Mouse (Mus musculus) liver, embryonic 12.5 days (tissue): ENCODE results near the gene Dlx6. TPM values are rescaled to one million over a fixed set of nuclear protein-coding genes. Genes with fewer than 3 reads are reported as not detected.

Experiments
- ATAC-seq: fragments of 200-750 bp; cut with Nextera tagmentation; 2 replicates; pipeline ENCODE4 v1.8.0; 2017; ENCODE audit warnings: moderate number of reproducible peaks, mild to moderate bottlenecking, moderate library complexity
- H3K27ac ChIP-seq: fragments of 300-500 bp; sonication (generic); 2 replicates; pipeline ENCODE4 v1.5.1; 2016; ENCODE audit warnings: mild to moderate bottlenecking
- H3K27me3 ChIP-seq: fragments of 300-500 bp; sonication (generic); replicated peaks from 2 replicates; pipeline ENCODE4 v1.6.1; 2016; ENCODE audit warnings: mild to moderate bottlenecking, moderate library complexity
- H3K36me3 ChIP-seq: fragments of 300-500 bp; sonication (generic); 2 replicates; pipeline ENCODE4 v1.6.1; 2016; ENCODE audit warnings: mild to moderate bottlenecking, moderate library complexity
- H3K4me1 ChIP-seq: fragments of 300-500 bp; sonication (generic); 2 replicates; pipeline ENCODE4 v1.6.1; 2016
- H3K4me2 ChIP-seq: fragments of 300-500 bp; sonication (generic); 2 replicates; pipeline ENCODE4 v1.6.1; 2016; ENCODE audit warnings: mild to moderate bottlenecking, moderate library complexity
- H3K4me3 ChIP-seq: fragments of 300-500 bp; sonication (generic); 2 replicates; pipeline ENCODE4 v1.5.1; 2016; ENCODE audit warnings: mild to moderate bottlenecking, moderate library complexity
- H3K9ac ChIP-seq: fragments of 300-500 bp; sonication (generic); 2 replicates; pipeline ENCODE4 v1.6.1; 2016; ENCODE audit warnings: mild to moderate bottlenecking, moderate library complexity
- H3K9me3 ChIP-seq: fragments of 300-500 bp; sonication (generic); replicated peaks from 2 replicates; pipeline ENCODE4 v1.6.1; 2016; ENCODE audit warnings: mild to moderate bottlenecking, moderate library complexity
- WGBS: fragments of 180-500 bp; shearing (Covaris S2); methylation state at CpG from one replicate; pipeline ENCODE4 v1.1.7; 2016; ENCODE audit not compliant: insufficient replicate concordance; 5-methylcytosine and 5-hydroxymethylcytosine counted together
- polyA plus RNA-seq: library from polyadenylated mRNA; unstranded; fragments of >200 nt; fragmentation: Nextera tagmentation; extraction: Ambion mirVana; gene quantifications from 2 replicates; pipeline ENCODE4 v1.2.1, GENCODE M21; 2016

Dlx6 gene
- not detected in 2 replicates for polyA plus RNA-seq

DNA sequence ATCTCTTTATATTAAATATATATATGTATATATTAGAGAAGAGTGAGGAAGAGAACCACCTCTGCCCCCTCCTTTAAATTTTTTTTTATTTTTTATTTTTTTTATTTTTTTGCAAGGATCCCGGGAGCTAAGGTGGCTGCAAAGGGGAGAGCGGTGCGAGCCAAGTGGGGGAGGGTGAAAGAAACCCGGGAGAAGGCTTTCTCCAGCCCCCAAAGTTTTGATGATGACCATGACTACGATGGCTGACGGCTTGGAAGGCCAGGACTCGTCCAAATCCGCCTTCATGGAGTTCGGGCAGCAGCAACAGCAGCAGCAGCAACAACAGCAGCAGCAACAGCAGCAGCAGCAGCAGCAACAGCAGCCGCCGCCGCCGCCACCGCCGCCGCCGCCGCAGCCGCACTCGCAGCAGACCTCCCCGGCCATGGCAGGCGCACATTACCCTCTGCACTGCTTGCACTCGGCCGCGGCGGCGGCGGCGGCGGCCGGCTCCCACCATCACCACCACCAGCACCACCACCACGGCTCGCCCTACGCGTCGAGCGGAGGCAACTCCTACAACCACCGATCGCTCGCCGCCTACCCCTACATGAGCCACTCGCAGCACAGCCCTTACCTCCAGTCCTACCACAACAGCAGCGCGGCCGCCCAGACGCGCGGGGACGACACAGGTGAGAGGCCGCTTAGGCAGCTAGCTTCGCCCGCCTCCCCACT is at the start of gene Dlx6:
Dlx6 (plus strand) TSS at position 175 of the 711 bp plus-strand sequence.
- peaks cover 96% of the 10 kb centered on the region for H3K27me3 ChIP-seq
- peak within 1 kb of the TSS; percentile 64 for H3K4me2 ChIP-seq
- no peaks in the 10 kb centered on the region for H3K36me3 ChIP-seq
- under 1% methylated on average over 51 of the region's 52 CpGs for WGBS
- H3K4me1 ChIP-seq, result 0 out of 2 replicates have a peak, but pooled peaks cover 5% of the 10 kb centered on the region
- peak within 1 kb of the TSS; percentile 40 for H3K4me3 ChIP-seq
- H3K9me3 ChIP-seq, result no peaks in the 10 kb centered on the region
- no peak within 1 kb of the TSS for H3K9ac ChIP-seq
- peak; percentile 49; the same call in 1 of the 2 replicates for ATAC-seq
- no peak within 1 kb of the TSS for H3K27ac ChIP-seq

DNA sequence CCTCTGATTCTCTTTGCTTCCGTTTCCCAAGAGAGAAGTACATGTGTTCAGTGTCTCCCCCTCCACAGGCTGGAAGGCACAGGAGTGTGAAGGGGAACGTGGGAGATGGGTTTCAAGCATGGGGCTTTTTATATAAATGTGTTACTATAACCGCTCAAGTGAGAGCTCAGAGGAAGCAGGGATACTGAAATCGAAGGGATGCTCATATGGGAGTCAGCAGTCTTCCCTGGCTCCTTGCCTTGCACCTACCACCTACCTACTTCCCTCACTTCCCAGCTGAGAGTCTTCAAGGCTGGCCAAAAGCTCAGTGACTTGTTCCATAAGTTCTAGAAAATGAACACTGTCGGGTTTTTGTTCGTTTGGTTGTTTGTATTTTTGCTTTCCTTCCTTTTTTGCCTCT is 46.3 kb upstream of the Dlx6 start:
- Histone ChIP-seq H3K36me3 (no peaks in the 10 kb centered on the region), H3K9me3 (no peaks in the 10 kb centered on the region), H3K4me3 (no peak overlapping the region), H3K4me1 (no peaks in the 10 kb centered on the region), H3K4me2 (no peak overlapping the region), H3K27me3 (no peaks in the 10 kb centered on the region), H3K27ac (no peak overlapping the region), H3K9ac (no peak overlapping the region)
- WGBS, result 65% methylated on average over 6 of the region's 6 CpGs
- ATAC-seq, result no peak

DNA sequence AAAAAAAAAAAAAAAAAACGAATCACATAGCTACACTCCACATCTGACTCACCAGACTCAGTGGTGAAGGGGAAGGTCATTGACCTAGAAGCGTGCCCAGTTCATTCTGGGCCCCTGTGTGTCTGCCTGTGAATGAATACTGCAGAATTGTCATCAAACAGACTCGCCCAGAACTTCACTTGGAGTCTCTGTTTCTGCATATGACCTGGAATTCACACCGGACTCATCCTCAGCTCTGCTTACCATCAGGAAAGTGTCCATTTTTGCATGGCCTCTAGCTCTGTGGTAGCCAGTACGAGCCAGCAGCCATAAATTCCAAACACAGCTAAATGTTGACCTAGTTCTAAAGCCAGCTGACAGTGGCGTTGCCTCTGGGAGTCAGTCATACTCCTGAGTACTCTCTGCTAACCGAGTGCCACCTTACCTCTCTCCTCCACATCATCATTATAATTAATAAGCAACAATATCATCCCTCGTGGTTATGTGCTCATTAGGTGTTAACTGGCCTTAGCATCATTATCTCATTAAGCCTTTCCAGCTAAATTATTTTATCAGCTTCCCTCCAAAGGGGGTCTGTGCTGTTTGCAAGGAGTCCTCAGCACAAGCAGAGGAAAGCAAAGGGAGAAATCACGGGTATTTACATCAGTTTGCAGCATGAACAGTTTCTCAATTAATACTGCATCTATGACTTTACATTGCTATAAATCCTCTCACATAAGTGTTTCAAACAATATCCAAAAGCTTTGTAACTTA is 44.9 kb upstream of the Dlx6 start:
- Histone ChIP-seq H3K9me3 (no peaks in the 10 kb centered on the region), H3K27me3 (no peaks in the 10 kb centered on the region), H3K4me3 (no peak overlapping the region), H3K9ac (no peak overlapping the region), H3K4me2 (no peak overlapping the region), H3K4me1 (no peaks in the 10 kb centered on the region), H3K27ac (no peak overlapping the region), H3K36me3 (no peaks in the 10 kb centered on the region)
- WGBS, result 38% methylated on average over 8 of the region's 9 CpGs
- no peak for ATAC-seq

DNA sequence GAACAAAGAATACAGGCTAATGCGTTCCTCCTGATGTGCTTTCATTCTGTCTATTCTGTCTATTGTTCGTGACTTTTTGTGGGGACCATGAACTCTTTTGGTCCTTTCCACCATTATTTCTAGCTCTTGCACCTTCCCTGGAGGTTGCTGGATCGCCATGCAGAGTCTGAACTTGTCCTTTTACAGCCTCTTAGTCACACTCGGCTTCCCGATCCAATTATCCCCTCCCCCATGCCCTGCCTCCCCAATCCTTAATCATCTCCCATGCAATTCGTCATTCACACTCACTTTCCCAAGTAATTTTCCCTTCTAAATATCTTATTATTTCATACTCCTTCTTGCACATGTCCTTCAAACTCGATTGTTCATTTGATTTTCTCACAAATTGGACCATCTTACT is 44.0 kb upstream of the Dlx6 start:
- no peak overlapping the region for H3K27ac ChIP-seq
- no peaks in the 10 kb centered on the region for H3K4me1 ChIP-seq
- H3K9ac ChIP-seq, result no peak overlapping the region
- H3K9me3 ChIP-seq, result no peaks in the 10 kb centered on the region
- H3K27me3 ChIP-seq, result no peaks in the 10 kb centered on the region
- 29% methylated on average over 7 of the region's 7 CpGs for WGBS
- no peak overlapping the region for H3K4me2 ChIP-seq
- no peaks in the 10 kb centered on the region for H3K36me3 ChIP-seq
- no peak for ATAC-seq
- no peak overlapping the region for H3K4me3 ChIP-seq

DNA sequence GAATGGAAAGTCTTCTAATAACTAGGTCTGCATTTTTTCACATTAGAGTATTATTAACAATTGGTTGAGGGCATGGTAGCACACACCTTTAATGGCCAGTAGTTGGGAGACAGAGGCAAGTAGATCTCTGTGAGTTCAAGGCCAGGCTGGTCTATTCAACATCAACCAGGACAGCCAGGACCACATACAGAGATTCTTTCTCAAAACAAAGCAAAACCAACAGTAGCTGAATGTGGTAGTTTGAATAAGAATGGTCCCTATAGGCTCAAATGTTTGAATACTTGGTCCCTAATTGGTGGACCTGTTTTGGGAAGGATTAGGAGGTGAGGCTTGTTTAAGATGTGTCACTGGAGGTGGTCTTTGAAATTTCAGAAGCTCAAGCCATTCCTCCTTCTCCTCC is 37.8 kb upstream of the Dlx6 start:
- Histone ChIP-seq H3K4me3 (no peak overlapping the region), H3K27me3 (no peaks in the 10 kb centered on the region; the same call in 1 of the 2 replicates), H3K9me3 (no peaks in the 10 kb centered on the region), H3K27ac (no peak overlapping the region), H3K4me2 (no peak overlapping the region), H3K4me1 (no peaks in the 10 kb centered on the region), H3K9ac (no peak overlapping the region), H3K36me3 (no peaks in the 10 kb centered on the region)
- ATAC-seq, result no peak

DNA sequence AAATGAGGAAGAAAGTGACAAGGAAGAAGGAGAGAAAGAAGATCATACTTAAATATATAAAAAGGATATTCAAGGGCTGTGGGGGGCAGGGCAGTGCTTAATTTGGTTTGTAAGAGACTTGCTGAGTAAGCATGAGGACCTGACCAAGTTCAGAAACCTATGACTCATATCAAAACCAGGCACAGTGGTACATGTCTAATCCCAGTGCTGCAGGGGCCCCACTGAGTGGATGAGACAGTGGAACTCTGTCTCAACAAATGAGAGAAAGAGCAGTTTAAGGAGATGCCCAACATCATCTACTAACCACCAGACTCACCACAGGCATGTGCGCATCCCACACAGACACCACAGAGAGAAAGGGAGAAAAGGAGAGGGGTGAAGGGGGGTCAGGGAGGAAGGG is 36.3 kb upstream of the Dlx6 start:
- H3K9ac ChIP-seq, result no peak overlapping the region

DNA sequence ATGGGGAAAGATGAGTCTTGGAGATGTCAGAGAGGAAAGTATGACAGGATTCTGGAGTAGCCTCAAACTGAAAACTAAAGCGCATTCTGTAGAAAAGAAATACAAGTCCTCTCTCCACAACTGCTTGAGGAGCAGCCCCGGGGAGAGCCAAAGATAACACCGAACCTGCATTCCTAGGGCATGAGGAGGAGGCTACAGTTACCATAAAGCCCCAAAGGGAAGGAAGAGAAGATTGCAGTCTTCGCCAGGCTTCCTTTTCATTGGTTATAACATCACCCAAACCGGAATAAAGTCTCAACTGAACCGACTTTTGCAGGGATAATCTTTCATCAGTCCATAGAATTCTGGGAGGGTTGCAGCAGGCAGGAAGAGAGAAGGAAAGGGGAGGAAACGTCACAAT is 32.7 kb upstream of the Dlx6 start:
- WGBS, result 20% methylated on average over 7 of the region's 7 CpGs
- no peaks in the 10 kb centered on the region; the same call in 1 of the 2 replicates for H3K27me3 ChIP-seq
- H3K4me1 ChIP-seq, result no peaks in the 10 kb centered on the region
- H3K9me3 ChIP-seq, result no peaks in the 10 kb centered on the region
- H3K27ac ChIP-seq, result no peak overlapping the region
- no peak overlapping the region for H3K9ac ChIP-seq
- no peak overlapping the region for H3K4me2 ChIP-seq
- no peak overlapping the region for H3K4me3 ChIP-seq
- H3K36me3 ChIP-seq, result no peaks in the 10 kb centered on the region
- no peak for ATAC-seq

More for the DNA sequence above, 36.3 kb upstream of the Dlx6 start:
- H3K9me3 ChIP-seq, result no peaks in the 10 kb centered on the region
- WGBS, result 75% methylated on average over 1 of the region's 1 CpGs
- H3K4me2 ChIP-seq, result no peak overlapping the region
- H3K27me3 ChIP-seq, result no peaks in the 10 kb centered on the region; the same call in 1 of the 2 replicates
- H3K4me3 ChIP-seq, result no peak overlapping the region
- no peak for ATAC-seq
- no peak overlapping the region for H3K27ac ChIP-seq
- no peaks in the 10 kb centered on the region for H3K4me1 ChIP-seq
- no peaks in the 10 kb centered on the region for H3K36me3 ChIP-seq

DNA sequence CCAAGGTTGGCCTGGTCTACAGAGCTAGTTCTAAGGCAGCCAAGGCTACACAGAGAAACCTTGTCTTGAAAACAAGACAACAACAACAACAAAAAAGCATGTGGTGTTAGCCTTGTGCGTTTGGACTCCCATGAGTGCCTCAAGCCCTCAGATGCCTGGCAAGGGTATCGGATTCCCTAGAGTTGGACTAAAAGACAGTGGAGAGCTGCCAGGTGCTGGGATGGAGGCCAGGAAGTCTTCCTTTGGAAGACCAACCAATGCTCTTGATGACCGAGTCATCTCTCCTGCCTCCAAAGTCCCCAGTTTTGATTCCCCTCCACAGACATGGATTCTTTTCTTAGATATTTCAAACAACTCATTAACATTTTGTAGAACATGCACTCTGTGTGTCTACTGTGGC is 29.8 kb upstream of the Dlx6 start:
- Histone ChIP-seq H3K4me1 (no peaks in the 10 kb centered on the region), H3K27me3 (no peaks in the 10 kb centered on the region; the same call in 1 of the 2 replicates), H3K27ac (no peak overlapping the region), H3K36me3 (no peaks in the 10 kb centered on the region), H3K4me2 (no peak overlapping the region), H3K9ac (no peak overlapping the region), H3K4me3 (no peak overlapping the region), H3K9me3 (no peaks in the 10 kb centered on the region)
- 69% methylated on average over 3 of the region's 3 CpGs for WGBS
- no peak for ATAC-seq

DNA sequence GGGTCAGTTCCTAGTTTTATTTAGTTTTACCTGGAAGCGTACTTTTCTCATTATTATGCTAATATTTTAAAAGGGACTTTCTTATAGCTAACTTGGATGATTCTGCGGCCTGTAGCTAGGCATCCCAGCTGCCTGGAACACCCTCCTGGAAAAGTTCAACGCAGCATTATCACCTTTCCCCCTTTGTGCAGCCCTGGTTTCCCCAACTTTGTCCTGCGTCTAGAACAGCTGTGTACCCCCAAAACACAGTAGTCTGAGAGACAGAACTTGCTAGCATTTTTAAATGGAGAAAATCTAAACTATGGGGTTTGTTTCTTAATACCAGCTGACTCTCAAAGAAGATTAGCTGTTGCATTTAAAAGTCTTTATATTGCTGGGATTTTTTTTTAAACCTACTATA is 14.6 kb upstream of the Dlx6 start:
- H3K36me3 ChIP-seq, result no peaks in the 10 kb centered on the region
- no peaks in the 10 kb centered on the region for H3K9me3 ChIP-seq
- H3K27ac ChIP-seq, result no peak overlapping the region
- no peak for ATAC-seq
- no peak overlapping the region for H3K4me3 ChIP-seq
- H3K4me1 ChIP-seq, result no peaks in the 10 kb centered on the region
- peaks cover 66% of the 10 kb centered on the region for H3K27me3 ChIP-seq
- H3K4me2 ChIP-seq, result no peak overlapping the region
- WGBS, result 9% methylated on average over 4 of the region's 4 CpGs
- no peak overlapping the region for H3K9ac ChIP-seq

DNA sequence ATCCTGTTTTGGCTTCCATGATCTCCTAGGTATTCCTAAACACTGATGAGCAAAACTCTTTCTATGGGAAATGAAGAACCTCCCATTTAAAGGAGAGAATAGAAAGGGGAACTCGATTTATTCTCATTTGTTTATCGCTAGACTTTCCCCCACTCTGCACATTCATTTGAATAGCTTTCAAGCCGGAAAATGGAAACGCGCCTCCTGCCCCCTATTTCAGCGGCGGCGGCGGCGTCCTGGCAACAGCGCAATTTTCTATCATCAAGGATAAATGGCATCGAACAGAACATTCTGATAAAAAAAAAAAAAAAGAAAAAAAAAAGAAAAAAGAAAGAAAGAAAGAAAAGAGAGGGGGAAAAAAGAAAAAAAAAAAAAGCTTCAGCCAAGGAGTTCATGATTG is 13.4 kb upstream of the Dlx6 start:
- Histone ChIP-seq H3K4me3 (no peak overlapping the region), H3K36me3 (no peaks in the 10 kb centered on the region), H3K9me3 (no peaks in the 10 kb centered on the region), H3K9ac (no peak overlapping the region), H3K27me3 (peaks cover 78% of the 10 kb centered on the region), H3K4me2 (no peak overlapping the region), H3K4me1 (no peaks in the 10 kb centered on the region), H3K27ac (no peak overlapping the region)
- 2% methylated on average over 12 of the region's 12 CpGs for WGBS
- no peak for ATAC-seq

DNA sequence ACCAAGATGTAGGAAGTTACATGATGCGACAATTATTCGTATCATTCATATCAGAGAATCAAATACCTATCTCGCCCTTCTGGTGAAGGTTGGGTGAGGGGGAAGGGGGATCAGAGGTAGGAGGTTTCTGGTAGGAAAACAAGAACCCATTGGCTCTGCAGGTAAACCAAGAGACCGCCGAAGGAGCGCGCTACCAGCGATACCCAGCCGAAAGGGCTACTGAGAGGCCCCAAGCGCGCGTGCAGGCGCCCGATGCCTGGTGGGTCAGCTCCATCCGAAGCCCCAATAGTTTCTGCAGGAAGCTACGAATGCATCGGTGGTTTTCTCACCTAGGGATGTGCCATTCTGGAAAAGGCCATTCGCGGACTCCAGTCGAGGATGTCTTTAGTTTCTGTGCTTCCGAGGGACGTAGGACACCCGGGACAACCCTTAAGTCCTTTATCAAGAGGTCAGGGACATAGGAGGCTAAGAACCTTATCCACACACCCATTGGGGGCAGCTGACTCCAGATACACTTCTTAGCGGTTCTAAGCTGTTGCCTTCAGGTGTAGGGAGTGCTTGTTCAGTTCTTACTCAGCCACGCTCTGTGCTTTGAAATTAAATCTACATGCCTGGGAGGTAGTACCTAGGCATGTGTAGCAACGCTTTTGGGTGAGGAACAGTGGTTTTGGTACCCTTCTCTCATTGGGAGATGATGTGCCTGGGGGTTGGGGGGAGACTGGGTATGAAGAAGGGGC is 12.6 kb upstream of the Dlx6 start:
- Histone ChIP-seq H3K4me3 (no peak overlapping the region), H3K27ac (no peak overlapping the region), H3K4me1 (no peaks in the 10 kb centered on the region), H3K4me2 (no peak overlapping the region), H3K27me3 (peaks cover 85% of the 10 kb centered on the region), H3K36me3 (no peaks in the 10 kb centered on the region), H3K9me3 (no peaks in the 10 kb centered on the region), H3K9ac (no peak overlapping the region)
- no peak for ATAC-seq
- 4% methylated on average over 26 of the region's 26 CpGs for WGBS

DNA sequence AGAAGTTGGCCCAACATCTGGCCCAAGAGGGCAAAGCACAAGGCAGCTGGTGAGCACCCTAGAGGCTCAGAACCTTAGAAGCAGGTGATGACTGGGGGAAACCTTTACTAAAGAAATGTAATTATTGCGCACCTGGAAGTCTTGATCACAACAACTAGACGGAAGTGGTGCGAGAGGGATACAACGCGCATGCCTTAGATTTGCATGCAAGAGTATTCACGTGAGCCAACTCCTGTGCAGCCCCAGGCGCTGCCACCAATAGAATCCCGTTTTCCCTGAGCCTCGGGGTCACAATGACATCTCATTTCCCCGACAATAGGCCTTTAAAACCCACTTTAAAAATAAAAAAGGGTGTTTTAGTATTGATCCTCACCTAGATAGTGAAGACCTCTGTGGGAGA is 12.0 kb upstream of the Dlx6 start:
- no peak overlapping the region for H3K27ac ChIP-seq
- H3K9ac ChIP-seq, result no peak overlapping the region
- no peaks in the 10 kb centered on the region for H3K4me1 ChIP-seq
- no peak for ATAC-seq
- no peaks in the 10 kb centered on the region for H3K36me3 ChIP-seq
- WGBS, result 2% methylated on average over 10 of the region's 10 CpGs
- no peak overlapping the region for H3K4me2 ChIP-seq
- H3K4me3 ChIP-seq, result no peak overlapping the region
- H3K9me3 ChIP-seq, result no peaks in the 10 kb centered on the region
- peaks cover 85% of the 10 kb centered on the region for H3K27me3 ChIP-seq
